Mouse (Mus musculus) CH12.LX (cell line): ENCODE measurements at regions not wholly inside any gene's neighbourhood (a gene's known extent, or its start where the extent isn't known, plus 50 kb on each side); places are given as distances from the start of the nearest gene placed in this dataset.

Experiments
- DNase-seq: peaks from one replicate; pipeline ENCODE4 v3.0.0-alpha.2; 2013; ENCODE audit errors: extremely low read depth
- H3K27ac ChIP-seq: 2 replicates; pipeline ENCODE4 v1.5.1; 2012; ENCODE audit warnings: low read depth, mild to moderate bottlenecking, control low read depth, moderate library complexity; ENCODE audit not compliant: insufficient read depth
- H3K27me3 ChIP-seq: replicated peaks from 2 replicates; pipeline ENCODE3; 2012; ENCODE audit warnings: inconsistent platforms
- H3K36me3 ChIP-seq, 2 experiments: replicated peaks in 1 of 2; 2 replicates each; pipeline versions ENCODE3 to v1.6.1; 2012; ENCODE audit warnings: inconsistent platforms in 1 of 2, low read length in 1 of 2, mild to moderate bottlenecking in 1 of 2, mixed read lengths in 1 of 2, moderate library complexity in 1 of 2; ENCODE audit not compliant: control insufficient read depth in 1 of 2, insufficient read depth in 1 of 2
- H3K4me1 ChIP-seq, 2 experiments: 2 replicates each; pipeline ENCODE4 v1.6.1; 2012; ENCODE audit warnings: inconsistent platforms in 1 of 2, moderate library complexity in 1 of 2; ENCODE audit not compliant: insufficient read depth in 2 of 2, control insufficient read depth in 1 of 2
- H3K4me2 ChIP-seq: 2 replicates; pipeline ENCODE4 v1.6.1; 2012; ENCODE audit warnings: low read depth, mild to moderate bottlenecking, control low read depth; ENCODE audit not compliant: poor library complexity, insufficient read depth, severe bottlenecking
- H3K4me3 ChIP-seq, 3 experiments: fragments of 150-350 bp in 1 of 3; sonication (generic) in 1 of 3; replicated peaks in 1 of 3; 2 replicates each; pipeline versions ENCODE3 to v1.5.1; 2011 to 2012; ENCODE audit warnings: low read depth in 2 of 3, low read length in 2 of 3, mild to moderate bottlenecking in 2 of 3, moderate library complexity in 2 of 3, control low read depth in 1 of 3, improper control_type of control experiment in 1 of 3, inconsistent platforms in 1 of 3, mixed read lengths in 1 of 3; ENCODE audit not compliant: poor library complexity in 1 of 3
- H3K79me2 ChIP-seq: replicated peaks from 2 replicates; pipeline ENCODE4 v1.6.1; 2012; ENCODE audit warnings: mild to moderate bottlenecking, moderate library complexity; ENCODE audit not compliant: control insufficient read depth, poor library complexity, insufficient read depth, severe bottlenecking; ENCODE audit errors: extremely low read depth
- H3K9ac ChIP-seq: 2 replicates; pipeline ENCODE4 v1.6.1; 2012; ENCODE audit warnings: low read depth, mild to moderate bottlenecking, control low read depth, moderate library complexity; ENCODE audit not compliant: insufficient read depth
- H3K9me3 ChIP-seq: replicated peaks from 2 replicates; pipeline ENCODE3; 2012; ENCODE audit warnings: low read length, inconsistent platforms, mixed read lengths
- CHD1 ChIP-seq: IDR thresholded peaks from 2 replicates; pipeline ENCODE4 v1.6.1; 2012; ENCODE audit warnings: low read depth, low read length, improper control_type of control experiment, inconsistent platforms
- CTCF ChIP-seq, 2 experiments: IDR thresholded peaks in 1 of 2; conservative IDR thresholded peaks in 1 of 2; 2 replicates each; pipeline ENCODE4 v1.5.1; 2011 to 2012; ENCODE audit warnings: low read depth in 2 of 2, low read length in 2 of 2, improper control_type of control experiment in 1 of 2, inconsistent platforms in 1 of 2, mild to moderate bottlenecking in 1 of 2, moderate library complexity in 1 of 2
- ELF1 ChIP-seq: IDR thresholded peaks from 2 replicates; pipeline ENCODE4 v1.6.1; 2014; ENCODE audit warnings: low read depth, mild to moderate bottlenecking, inconsistent platforms, low read length, improper control_type of control experiment
- ETS1 ChIP-seq: conservative IDR thresholded peaks from 2 replicates; pipeline ENCODE4 v1.6.1; 2012; ENCODE audit warnings: low read depth, mild to moderate bottlenecking, inconsistent platforms, low read length, improper control_type of control experiment, moderate library complexity
- GABPA ChIP-seq: IDR thresholded peaks from 2 replicates; pipeline ENCODE4 v1.6.1; 2012; ENCODE audit warnings: low read depth, low read length, improper control_type of control experiment, inconsistent platforms; ENCODE audit not compliant: insufficient replicate concordance
- HCFC1 ChIP-seq: IDR thresholded peaks from 2 replicates; pipeline ENCODE4 v1.6.1; 2012; ENCODE audit warnings: low read depth, mild to moderate bottlenecking, inconsistent platforms, low read length, improper control_type of control experiment
- IRF4 ChIP-seq: IDR thresholded peaks from 2 replicates; pipeline ENCODE4 v1.6.1; 2014; ENCODE audit warnings: low read depth, mild to moderate bottlenecking, inconsistent platforms, low read length, improper control_type of control experiment
- KAT2A ChIP-seq: IDR thresholded peaks from 2 replicates; pipeline ENCODE4 v1.6.1; 2012; ENCODE audit warnings: low read length, improper control_type of control experiment, inconsistent platforms; ENCODE audit not compliant: insufficient replicate concordance
- MAFK ChIP-seq: IDR thresholded peaks from 2 replicates; pipeline ENCODE4 v1.6.1; 2011; ENCODE audit warnings: low read length, improper control_type of control experiment; ENCODE audit not compliant: insufficient replicate concordance
- MXI1 ChIP-seq: IDR thresholded peaks from 2 replicates; pipeline ENCODE4 v1.6.1; 2011; ENCODE audit warnings: mild to moderate bottlenecking, low read depth, low read length, improper control_type of control experiment
- NELFE ChIP-seq: IDR thresholded peaks from 2 replicates; pipeline ENCODE4 v1.6.1; 2011; ENCODE audit warnings: low read depth, low read length, improper control_type of control experiment
- NRF1 ChIP-seq: IDR thresholded peaks from 2 replicates; pipeline ENCODE4 v1.6.1; 2014; ENCODE audit warnings: low read depth, mild to moderate bottlenecking, inconsistent platforms, low read length, improper control_type of control experiment, moderate library complexity
- PAX5 ChIP-seq: IDR thresholded peaks from 2 replicates; pipeline ENCODE4 v1.6.1; 2012; ENCODE audit warnings: low read length, inconsistent platforms, mixed read lengths
- POLR2A ChIP-seq: IDR thresholded peaks from 2 replicates; pipeline ENCODE4 v1.6.1; 2011; ENCODE audit warnings: low read depth, mild to moderate bottlenecking, improper control_type of control experiment, low read length
- UBTF ChIP-seq: IDR thresholded peaks from 2 replicates; pipeline ENCODE4 v1.6.1; 2012; ENCODE audit warnings: low read depth, mild to moderate bottlenecking, inconsistent platforms, low read length, improper control_type of control experiment, moderate library complexity
- USF1 ChIP-seq: IDR thresholded peaks from 2 replicates; pipeline ENCODE4 v1.6.1; 2014; ENCODE audit warnings: low read depth, mild to moderate bottlenecking, inconsistent platforms, low read length, improper control_type of control experiment
- ZKSCAN1 ChIP-seq: IDR thresholded peaks from 2 replicates; pipeline ENCODE4 v1.6.1; 2012; ENCODE audit warnings: low read depth, inconsistent platforms, low read length, improper control_type of control experiment, borderline replicate concordance
- ZNF384 ChIP-seq: IDR thresholded peaks from 2 replicates; pipeline ENCODE4 v1.6.1; 2012; ENCODE audit warnings: low read depth, low read length, improper control_type of control experiment, inconsistent platforms
- dilution Hi-C: fragments of 300-500 bp; cut with MboI; formaldehyde crosslinking; loops from 2 replicates; pipeline ENCODE4 v1.14.3; 2020; ENCODE audit warnings: low sequenced_read_pairs; ENCODE audit not compliant: extremely low pct_unique_long_range_greater_than_20kb, extremely low pct_ligation_motif_present
- in situ Hi-C: fragments of 300-500 bp; cut with MboI; formaldehyde crosslinking; loops from 3 replicates; pipeline ENCODE4 v1.14.3; 2019; ENCODE audit warnings: low sequenced_read_pairs, low pct_ligation_motif_present, low pct_unique_long_range_greater_than_20kb, mixed read lengths

- peaks cover 10% of the 10 kb centered on the region for H3K9me3 ChIP-seq
- no peak overlapping the region for H3K27ac ChIP-seq
- DNase-seq = no peak
- no peak overlapping the region for H3K9ac ChIP-seq
- H3K27me3 ChIP-seq = no peaks in the 10 kb centered on the region
- no peak overlapping the region for H3K4me2 ChIP-seq
- no peaks in the 10 kb centered on the region for H3K4me1 ChIP-seq
- dilution Hi-C loops (no loop called here), in situ Hi-C loops (no loop called here)
- no peak for TF ChIP-seq ELF1
- TF ChIP-seq UBTF = no peak
- TF ChIP-seq PAX5 = no peak
- no peak for TF ChIP-seq USF1
- TF ChIP-seq MXI1 = no peak
- no peak for TF ChIP-seq IRF4
- TF ChIP-seq CTCF (conservative IDR thresholded peaks at IDR 0.05 in 1 of 2, IDR thresholded peaks at IDR 0.05 in 1 of 2; ENCODE audit: low read depth in 2 of 2, low read length in 2 of 2) = no peak
- TF ChIP-seq ZNF384 = no peak
- TF ChIP-seq ZKSCAN1 = no peak
- no peak for TF ChIP-seq MAFK
- no peak for TF ChIP-seq CHD1
- TF ChIP-seq GABPA = no peak
- TF ChIP-seq NRF1 = no peak
- TF ChIP-seq ETS1 = no peak
- TF ChIP-seq HCFC1 = no peak
- TF ChIP-seq POLR2A = no peak
- no peak for TF ChIP-seq NELFE
- no peak for TF ChIP-seq KAT2A
- no peak overlapping the region for H3K4me3 ChIP-seq
- H3K79me2 ChIP-seq = no peaks in the 10 kb centered on the region
- no peaks in the 10 kb centered on the region for H3K36me3 ChIP-seq
These were observed 131.9 kb downstream of the Rpl36a-ps1 start for GRCm38 (mm10) chr14:98862095-98862735.

- no peak for DNase-seq
- in situ Hi-C loops = no loop called here
- Histone ChIP-seq H3K27me3 (no peaks in the 10 kb centered on the region), H3K79me2 (no peaks in the 10 kb centered on the region), H3K4me3 (no peak overlapping the region), H3K9me3 (peaks cover 10% of the 10 kb centered on the region), H3K9ac (no peak overlapping the region), H3K27ac (no peak overlapping the region)
- TF ChIP-seq ETS1 (no peak), KAT2A (no peak)
- TF ChIP-seq, all 38 proteins: peak for 0
- H3K36me3 ChIP-seq = no peaks in the 10 kb centered on the region
- dilution Hi-C loops = no loop called here
- 0 out of 4 replicates have a peak, but pooled peaks cover 0 to 2% of the 10 kb centered on the region in 2 experiments for H3K4me1 ChIP-seq
- no peak overlapping the region for H3K4me2 ChIP-seq
These were observed 135.3 kb downstream of the Rpl36a-ps1 start for GRCm38 (mm10) chr14:98858801-98859200.
